Mouse (Mus musculus) adrenal gland, postnatal 25 days (tissue): Measurements from ENCODE around the gene Arhgef11. TPM values are rescaled to one million over a fixed set of nuclear protein-coding genes. Genes with fewer than 3 reads are reported as not detected.

ENCODE experiments used
- DNase-seq: peaks from one replicate; pipeline ENCODE4 v3.0.0; 2021; ENCODE audit warnings: mixed read lengths
- total RNA-seq: library from RNA; stranded (reverse); gene quantifications from 2 replicates; pipeline ENCODE4 v1.2.3, GENCODE M21; 2021

The Arhgef11 gene
- total RNA-seq, 1 experiment from 2014 or later = 44.2 TPM

DNA sequence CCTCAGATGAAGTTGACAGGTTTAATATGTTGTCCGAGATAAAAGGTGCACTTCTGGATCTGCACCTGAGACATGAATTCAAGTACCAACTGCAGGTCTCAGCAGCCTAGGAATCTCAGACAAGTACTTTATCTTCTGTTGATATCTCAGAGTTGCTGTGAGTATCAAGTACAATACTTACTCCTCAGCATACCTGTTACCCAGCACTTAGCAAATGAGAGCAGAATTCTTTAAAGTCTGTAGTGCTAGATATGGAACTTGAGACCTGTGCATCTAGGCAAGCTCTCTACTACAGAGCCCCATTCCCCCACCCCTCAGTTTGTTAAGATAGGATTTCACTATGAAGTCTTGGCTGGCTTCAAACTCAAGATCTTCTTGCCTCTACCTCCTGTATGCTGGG lies 43.9 kb downstream of the Arhgef11 start:
- no peak for DNase-seq

DNA sequence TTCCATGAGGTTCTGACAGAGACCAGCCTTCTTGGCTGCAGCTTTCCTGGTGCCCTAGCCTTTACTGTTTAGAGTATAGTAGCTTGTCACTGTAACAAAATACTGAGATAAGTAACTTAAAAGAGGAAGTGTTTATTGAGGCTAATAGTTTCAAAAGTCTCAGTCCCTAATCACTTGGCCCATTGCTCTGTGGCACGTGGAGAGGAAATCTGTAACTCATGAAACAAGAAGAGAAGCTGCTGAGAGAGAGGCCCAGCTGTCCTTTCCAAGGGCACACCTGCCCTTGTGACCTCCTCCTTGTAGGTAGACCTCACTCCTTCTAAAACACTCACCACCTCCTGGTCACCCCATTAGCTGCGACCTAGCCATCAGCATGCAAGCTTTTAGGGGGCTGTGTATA lies 101.2 kb downstream of the Arhgef11 start:
- DNase-seq = no peak

- no peak for DNase-seq
Measured at GRCm38 (mm10) chr3:87724556-87724955, 107.2 kb downstream of the Arhgef11 start.

GRCm38 (mm10) chr3:87725396-87726160 lies 108.2 kb downstream of the Arhgef11 start:
- DNase-seq = no peak

DNA sequence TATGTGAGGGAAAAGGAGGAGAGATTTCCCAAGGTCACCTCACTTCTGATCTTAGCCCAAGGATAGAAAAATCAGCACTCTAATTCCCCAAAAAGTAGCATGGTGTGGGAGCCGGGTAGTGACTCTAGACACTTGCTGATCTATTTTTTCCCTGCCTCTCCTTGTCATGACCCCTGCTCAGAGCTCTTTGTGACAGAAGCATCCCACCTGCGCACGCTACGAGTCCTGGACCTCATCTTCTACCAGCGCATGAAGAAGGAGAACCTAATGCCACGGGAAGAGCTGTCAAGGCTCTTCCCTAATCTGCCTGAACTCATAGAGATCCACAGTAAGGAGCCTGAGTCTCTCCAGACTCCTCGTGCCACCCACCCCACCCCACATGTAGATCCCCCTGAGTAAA lies 108.8 kb downstream of the Arhgef11 start:
- no peak for DNase-seq

- DNase-seq = no peak
Measured at GRCm38 (mm10) chr3:87728696-87729095, 111.3 kb downstream of the Arhgef11 start.

DNA sequence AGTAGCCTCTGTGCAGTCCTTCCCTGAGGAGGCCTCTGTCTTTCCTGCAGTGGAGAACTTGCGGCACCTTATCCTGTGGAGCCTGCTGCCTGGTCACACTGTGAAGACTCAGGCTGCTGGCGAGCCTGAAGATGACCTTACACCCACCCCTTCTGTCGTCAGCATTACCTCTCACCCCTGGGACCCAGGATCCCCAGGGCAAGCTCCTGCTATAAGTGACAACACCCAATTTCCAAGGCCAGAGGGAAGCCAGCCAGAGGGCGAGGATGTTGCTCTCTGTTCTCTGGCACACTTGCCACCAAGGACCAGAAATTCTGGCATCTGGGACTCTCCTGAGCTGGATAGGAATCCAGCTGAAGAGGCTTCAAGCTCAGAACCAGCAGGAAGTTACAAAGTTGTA lies 115.7 kb downstream of the Arhgef11 start:
- peak; percentile 44 for DNase-seq

DNA sequence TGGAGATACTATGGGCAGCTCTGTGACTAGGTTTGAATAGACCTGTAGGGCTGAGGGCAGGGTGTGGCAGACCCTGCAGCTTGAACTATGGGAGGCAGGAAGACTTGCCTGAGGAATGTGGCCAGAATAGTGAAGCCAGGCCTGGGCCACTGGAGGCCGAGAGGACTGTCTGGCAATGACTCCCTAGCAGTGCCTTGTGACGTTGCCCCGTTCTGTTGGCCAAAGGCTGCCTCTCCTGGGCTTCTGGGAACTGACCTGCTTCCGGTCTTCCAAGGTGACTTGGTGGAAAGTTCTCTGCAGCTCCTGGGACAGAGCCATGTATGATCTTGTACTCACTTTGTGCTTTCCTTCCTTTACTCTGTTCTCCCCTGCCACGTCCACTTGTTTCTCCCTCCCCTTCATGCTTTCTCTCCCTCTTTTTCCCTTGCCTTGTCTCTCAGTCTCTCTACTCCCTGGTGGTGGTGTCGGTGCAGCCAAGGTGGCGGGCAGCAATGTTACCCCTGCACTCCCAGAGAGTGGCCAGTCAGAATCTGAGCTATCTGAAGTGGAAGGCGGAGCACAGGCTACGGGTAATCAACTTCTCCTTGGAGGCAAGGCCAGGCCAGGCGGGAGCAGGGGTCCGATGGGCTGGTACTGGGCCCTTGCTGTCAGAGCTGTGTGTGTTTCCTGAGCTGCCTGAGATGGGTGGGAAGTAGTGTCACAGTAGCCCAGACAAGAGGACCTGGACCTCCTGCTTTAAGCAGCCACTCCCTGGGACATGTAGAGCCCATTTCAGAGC lies 116.8 kb downstream of the Arhgef11 start:
- no peak for DNase-seq

DNA sequence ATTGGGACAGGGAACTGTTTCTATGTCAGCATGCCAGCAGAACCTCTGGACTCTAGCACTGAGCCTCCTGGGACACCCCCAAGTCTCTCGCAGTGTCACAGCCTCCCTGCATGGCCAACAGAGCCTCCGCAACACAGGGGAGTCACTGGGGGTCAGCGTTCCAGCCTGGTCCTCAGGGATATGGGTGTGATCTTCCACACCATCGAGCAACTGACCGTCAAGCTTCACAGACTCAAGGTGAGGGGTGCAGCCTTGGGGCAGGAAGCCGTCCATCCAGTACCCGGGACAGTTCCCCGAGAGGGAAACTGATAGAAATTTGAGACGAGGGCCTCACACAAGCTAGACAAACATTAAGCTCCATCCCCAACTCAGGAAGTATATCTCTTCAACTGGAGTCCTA lies 118.0 kb downstream of the Arhgef11 start:
- no peak for DNase-seq

- no peak for DNase-seq
Measured at GRCm38 (mm10) chr3:87738906-87739305, 121.5 kb downstream of the Arhgef11 start.

DNA sequence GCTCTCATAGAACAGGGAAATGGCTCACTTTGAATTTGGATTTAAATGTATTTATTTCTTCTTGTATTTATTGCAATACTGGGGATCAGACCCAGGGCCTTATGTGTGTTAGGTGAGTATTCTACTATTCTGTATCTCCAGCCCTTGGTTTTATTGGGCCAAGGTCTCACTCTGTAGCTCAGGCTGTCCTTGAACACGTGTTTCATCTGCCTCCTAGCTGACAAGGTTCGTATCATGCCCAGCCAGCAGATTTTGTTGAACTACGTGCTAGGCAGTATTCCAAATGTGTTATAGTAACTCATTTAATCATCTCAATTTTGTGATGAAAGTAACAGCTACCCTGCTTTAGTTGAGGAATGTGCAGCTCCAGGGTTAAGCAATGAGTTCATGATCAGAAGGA lies 124.7 kb downstream of the Arhgef11 start:
- no peak for DNase-seq

GRCm38 (mm10) chr3:87742735-87743134 lies 125.4 kb downstream of the Arhgef11 start:
- DNase-seq = no peak

DNA sequence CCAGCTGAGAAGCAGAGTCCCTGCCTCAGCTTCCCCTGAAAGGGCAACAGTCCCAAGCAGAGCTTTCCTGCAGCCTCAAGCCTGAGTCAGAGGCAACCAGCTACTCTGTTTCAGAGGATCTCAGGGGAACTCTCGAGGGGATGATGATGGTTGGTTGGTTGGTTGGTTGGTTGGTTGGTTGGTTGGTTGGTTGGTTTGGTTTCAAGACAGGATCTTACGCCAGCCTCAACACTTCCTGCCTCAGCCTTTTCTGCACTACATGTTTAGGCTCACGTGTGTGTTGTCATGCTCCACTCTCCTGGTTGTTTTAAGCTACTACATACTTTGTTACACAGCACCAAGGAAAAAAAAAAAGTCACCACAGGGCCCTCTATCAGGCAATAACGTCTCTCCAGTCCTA lies 126.6 kb downstream of the Arhgef11 start:
- DNase-seq = no peak

DNA sequence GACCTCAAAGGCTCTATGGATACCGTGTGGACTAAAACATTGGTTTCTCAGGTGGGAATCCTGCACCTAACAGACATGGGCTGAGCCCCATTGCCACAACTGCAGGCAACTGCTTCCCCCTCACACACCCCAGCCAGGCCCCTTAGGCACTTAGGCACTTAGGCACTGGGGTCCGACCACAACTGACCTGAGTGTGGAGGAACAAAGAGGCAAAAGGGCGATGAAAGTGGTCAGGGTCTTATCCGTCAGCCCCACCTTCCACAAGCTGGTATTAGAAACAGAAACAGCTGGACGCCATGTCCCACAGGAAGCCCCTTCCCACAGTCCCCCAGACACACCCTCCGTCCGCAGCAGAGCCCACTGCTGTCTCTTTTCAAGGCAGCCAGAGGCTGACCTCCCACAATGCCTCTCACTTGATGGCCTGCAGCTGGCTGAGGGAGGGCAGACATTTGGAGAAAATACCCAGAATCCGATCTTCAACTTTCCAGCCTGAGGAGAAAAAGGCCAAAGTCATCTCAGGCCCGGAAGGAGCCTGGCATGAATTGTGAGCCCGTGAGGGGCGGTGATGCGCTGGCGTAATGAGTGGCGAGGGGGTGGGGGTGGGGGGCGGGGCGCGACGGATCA lies 127.8 kb downstream of the Arhgef11 start:
- DNase-seq = no peak

DNA sequence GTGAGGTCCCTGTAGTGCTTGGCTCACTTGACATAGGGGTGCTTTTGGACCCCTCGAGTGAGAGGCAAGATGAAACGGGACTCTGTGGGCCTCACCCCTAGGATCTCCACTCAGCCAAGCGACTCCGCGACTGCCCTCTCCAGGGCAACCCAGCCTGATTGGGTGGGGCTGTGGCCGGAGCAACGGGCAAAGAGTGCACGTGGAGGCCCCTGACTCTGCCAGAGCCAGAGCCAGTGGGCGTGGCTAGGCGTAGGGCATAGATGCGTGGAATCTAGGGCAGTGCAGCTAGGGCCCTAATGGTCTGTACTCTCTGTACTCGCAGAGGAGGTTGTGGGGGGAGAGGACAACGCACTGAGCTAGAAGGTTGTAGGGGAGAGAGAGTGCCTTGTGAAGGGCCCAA lies 131.1 kb downstream of the Arhgef11 start, which contains the start of gene Lrrc71:
TSS of gene Lrrc71 (minus strand) at position 195 of the 400 bp plus-strand sequence.
- DNase-seq = no peak

GRCm38 (mm10) chr3:87749036-87749435 lies 131.7 kb downstream of the Arhgef11 start:
- peak; percentile 71 for DNase-seq

DNA sequence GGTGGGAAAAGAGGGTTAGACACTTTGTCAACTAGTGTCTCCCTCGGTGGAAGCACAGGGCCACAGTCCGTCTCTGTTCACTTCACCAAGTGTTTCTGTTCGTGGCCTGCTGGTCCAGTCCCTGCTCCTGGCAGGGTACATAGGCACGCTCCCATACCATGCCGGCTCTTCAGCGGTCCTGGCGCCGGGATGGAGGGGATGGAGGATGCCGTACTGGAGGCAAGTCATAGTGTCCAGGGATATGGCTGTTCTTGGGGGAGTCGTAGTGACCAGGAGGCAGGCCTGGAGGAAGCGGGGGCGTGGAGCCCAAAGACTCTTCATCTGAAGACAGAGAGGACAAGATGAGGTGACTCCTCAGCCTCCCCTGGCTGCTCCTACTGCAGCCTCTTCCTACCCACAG lies 132.6 kb downstream of the Arhgef11 start:
- DNase-seq = no peak

- no peak for DNase-seq
Measured at GRCm38 (mm10) chr3:87752567-87752966, 135.2 kb downstream of the Arhgef11 start.

GRCm38 (mm10) chr3:87753829-87754228 lies 136.5 kb downstream of the Arhgef11 start:
- no peak for DNase-seq

GRCm38 (mm10) chr3:87755964-87756363 lies 138.6 kb downstream of the Arhgef11 start:
- DNase-seq = peak; percentile 93

- no peak for DNase-seq
Measured at GRCm38 (mm10) chr3:87756488-87756887, 139.1 kb downstream of the Arhgef11 start.

- DNase-seq = peak; percentile 46
Measured at GRCm38 (mm10) chr3:87758641-87759040, 141.3 kb downstream of the Arhgef11 start.
